Mouse (Mus musculus) ovary, postnatal 14 days (tissue): ENCODE data around the gene Ephb2.

Experiments used
- DNase-seq: peaks from one replicate; pipeline ENCODE4 v3.0.0; 2022; ENCODE audit warnings: low spot score

The Ephb2 gene

GRCm38 (mm10) chr4:136761713-136762380 lies 73.9 kb downstream of the Ephb2 start:
- peak; percentile 46 for DNase-seq

GRCm38 (mm10) chr4:136760882-136761281 lies 74.9 kb downstream of the Ephb2 start:
- DNase-seq: no peak

- no peak for DNase-seq
These were observed 78.7 kb downstream of the Ephb2 start for GRCm38 (mm10) chr4:136757096-136757495.

GRCm38 (mm10) chr4:136756486-136756885 lies 79.3 kb downstream of the Ephb2 start:
- DNase-seq: no peak

- DNase-seq: no peak
These were observed 80.4 kb downstream of the Ephb2 start for GRCm38 (mm10) chr4:136755364-136755811.

- DNase-seq: no peak
These were observed 81.5 kb downstream of the Ephb2 start for GRCm38 (mm10) chr4:136754256-136754655.

GRCm38 (mm10) chr4:136751355-136752020 lies 84.3 kb downstream of the Ephb2 start:
- no peak for DNase-seq

- no peak for DNase-seq
These were observed 85.0 kb downstream of the Ephb2 start for GRCm38 (mm10) chr4:136750578-136751338.

- no peak for DNase-seq
These were observed 85.8 kb downstream of the Ephb2 start for GRCm38 (mm10) chr4:136749851-136750577.

- no peak for DNase-seq
These were observed 86.4 kb downstream of the Ephb2 start for GRCm38 (mm10) chr4:136749431-136749830.

GRCm38 (mm10) chr4:136748842-136749392 lies 86.9 kb downstream of the Ephb2 start:
- DNase-seq: no peak

GRCm38 (mm10) chr4:136746516-136746915 lies 89.3 kb downstream of the Ephb2 start:
- no peak for DNase-seq

GRCm38 (mm10) chr4:136742677-136743076 lies 93.1 kb downstream of the Ephb2 start:
- peak; percentile 72 for DNase-seq

GRCm38 (mm10) chr4:136741840-136742239 lies 93.9 kb downstream of the Ephb2 start:
- DNase-seq: no peak

GRCm38 (mm10) chr4:136740963-136741362 lies 94.8 kb downstream of the Ephb2 start:
- DNase-seq: no peak

- no peak for DNase-seq
These were observed 96.6 kb downstream of the Ephb2 start for GRCm38 (mm10) chr4:136739189-136739588.

GRCm38 (mm10) chr4:136738291-136738690 lies 97.5 kb downstream of the Ephb2 start:
- DNase-seq: no peak

- no peak for DNase-seq
These were observed 99.9 kb downstream of the Ephb2 start for GRCm38 (mm10) chr4:136735856-136736255.

GRCm38 (mm10) chr4:136734210-136734803 lies 101.5 kb downstream of the Ephb2 start:
- no peak for DNase-seq

GRCm38 (mm10) chr4:136733217-136733865 lies 102.4 kb downstream of the Ephb2 start:
- DNase-seq: no peak

- DNase-seq: no peak
These were observed 103.2 kb downstream of the Ephb2 start for GRCm38 (mm10) chr4:136732536-136733121.
